Mouse (Mus musculus) telencephalon, adult 2 months (tissue): ENCODE data around the gene Alx3.

Experiments
- DNase-seq: peaks from one replicate; pipeline ENCODE4 v3.0.0-alpha.2; 2011; ENCODE audit warnings: low read depth, low spot score

Gene Alx3

DNA sequence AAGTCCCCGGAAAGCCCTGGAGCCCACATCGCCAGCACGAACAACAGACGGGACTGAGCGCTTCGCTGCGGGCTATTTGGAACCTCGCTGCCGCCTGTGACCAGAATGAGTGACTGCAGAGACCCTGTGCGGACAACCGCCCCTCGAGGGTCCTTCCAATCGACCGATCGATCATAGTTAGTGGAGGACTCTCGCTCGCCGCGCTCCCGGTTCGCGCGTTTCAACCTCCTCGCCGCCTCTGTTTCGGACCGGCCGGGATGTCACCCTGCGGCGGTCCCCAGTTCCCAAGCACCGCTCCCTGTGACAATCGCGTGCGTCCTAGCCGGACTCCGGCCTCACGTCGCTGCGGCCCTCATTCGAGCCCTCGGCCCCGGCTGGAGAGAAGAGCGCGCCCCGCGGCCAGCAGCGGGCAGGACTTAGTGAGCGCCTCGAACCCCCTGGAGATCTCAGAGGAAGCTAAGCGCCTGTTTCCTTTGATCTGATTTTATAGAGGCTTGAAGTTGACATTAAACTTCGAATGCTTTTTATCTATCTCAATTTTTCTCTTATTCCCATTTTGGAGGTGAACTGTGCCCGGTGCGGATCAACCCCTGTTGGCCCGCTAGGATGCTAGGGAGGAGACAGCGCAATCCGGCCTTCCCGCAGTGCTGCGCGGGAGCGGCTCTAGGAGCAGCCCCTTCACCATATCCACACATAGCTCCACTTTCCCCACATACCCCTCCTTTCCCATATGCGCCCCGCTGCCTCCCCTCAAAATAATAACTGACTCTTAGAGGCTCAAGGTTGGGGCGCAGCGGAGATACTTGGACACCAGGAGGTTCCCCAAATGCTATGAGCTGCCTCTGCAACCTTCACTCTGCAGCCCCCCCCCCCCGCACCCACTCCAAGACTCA, 11.7 kb upstream of the Alx3 start:
- no peak for DNase-seq

- DNase-seq, result no peak
Measured at GRCm38 (mm10) chr3:107583893-107584292, 10.9 kb upstream of the Alx3 start.

DNA sequence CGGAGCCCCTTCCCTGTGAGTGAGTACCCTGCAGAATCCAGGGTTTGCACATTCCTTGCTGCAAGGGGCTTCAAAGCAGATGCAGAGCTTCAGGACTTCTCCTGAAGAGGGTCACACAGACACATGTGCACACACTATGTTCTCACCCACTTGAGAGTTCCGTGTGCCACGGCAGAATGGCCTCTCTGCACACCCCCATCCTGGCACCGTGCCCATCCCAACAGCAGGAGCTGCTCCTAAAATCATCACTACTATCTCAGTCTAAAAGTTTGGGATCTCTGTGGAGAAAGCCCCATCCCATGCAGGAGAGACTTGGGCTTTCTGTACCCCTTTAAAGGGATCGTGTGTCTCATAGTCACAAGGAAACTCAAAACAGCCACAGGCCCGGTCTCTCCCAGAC, 8.3 kb upstream of the Alx3 start:
- DNase-seq, result no peak

DNA sequence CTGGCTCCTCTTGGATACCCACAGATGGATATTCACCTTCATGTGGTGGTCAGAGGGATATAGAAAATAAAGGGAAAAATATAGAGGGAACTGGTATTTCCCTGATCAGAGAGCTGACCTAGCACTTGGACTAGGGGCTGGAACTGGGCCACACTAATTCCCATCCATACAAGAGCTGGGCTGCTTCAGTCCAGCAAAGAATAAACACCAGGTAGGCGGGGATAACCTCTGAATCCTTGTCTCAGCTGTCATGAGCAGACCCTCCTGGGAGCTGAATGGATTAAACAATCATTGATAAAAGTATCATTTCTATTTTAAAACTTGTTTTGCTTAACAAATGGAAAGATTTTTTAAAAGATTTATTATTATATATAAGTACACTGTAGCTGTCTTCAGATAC, 3.2 kb upstream of the Alx3 start:
- no peak for DNase-seq

- DNase-seq, result no peak
Measured at GRCm38 (mm10) chr3:107593632-107594031, 1.2 kb upstream of the Alx3 start.

GRCm38 (mm10) chr3:107595264-107595937, 570 bp downstream of the Alx3 start:
- no peak for DNase-seq

DNA sequence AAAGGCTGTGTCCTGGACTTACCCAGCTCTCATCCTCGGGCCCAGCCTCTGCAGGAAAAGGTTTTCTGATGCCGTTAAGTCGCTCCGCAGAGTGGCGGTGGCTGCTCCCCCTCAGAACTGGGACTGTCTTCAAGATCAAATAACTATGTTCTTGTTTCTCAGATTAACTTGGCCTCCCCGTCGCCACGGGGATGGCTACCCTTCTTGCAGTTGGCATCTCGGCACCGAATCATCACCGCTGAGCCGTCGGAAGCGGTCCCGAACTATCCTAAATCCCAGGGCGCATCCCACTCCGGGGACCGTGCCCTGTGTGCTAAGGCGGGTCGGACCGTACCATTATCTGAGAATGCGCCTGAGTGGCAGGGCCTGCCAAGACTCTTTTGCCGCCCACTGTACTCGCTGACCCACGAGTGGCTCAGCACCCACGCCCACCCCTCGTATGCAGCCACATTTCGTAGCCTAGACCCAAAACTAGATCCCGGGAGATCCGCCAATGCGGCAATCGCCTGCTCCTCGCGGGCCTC, 1.2 kb downstream of the Alx3 start:
- DNase-seq, result no peak

GRCm38 (mm10) chr3:107596559-107596958, 1.7 kb downstream of the Alx3 start:
- DNase-seq, result no peak

DNA sequence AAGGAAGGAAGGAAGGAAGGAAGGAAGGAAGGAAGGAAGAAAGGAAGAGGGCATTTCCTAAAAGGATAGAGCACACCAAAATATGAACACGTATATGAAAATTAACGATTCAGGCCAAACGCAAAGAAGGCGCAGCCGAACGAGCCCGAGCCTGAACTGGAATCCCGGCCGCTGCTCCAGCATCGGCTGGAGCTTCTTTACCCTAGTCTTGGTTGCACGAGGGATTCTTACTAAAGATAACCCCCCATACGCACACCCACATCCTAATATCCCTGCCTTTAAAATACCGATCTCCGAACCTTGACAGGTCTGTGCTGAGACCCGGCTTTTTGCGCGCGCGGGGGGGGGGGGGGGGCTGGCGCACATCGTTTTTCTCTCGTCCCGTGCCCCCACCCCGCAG, 2.3 kb downstream of the Alx3 start:
- DNase-seq, result no peak

DNA sequence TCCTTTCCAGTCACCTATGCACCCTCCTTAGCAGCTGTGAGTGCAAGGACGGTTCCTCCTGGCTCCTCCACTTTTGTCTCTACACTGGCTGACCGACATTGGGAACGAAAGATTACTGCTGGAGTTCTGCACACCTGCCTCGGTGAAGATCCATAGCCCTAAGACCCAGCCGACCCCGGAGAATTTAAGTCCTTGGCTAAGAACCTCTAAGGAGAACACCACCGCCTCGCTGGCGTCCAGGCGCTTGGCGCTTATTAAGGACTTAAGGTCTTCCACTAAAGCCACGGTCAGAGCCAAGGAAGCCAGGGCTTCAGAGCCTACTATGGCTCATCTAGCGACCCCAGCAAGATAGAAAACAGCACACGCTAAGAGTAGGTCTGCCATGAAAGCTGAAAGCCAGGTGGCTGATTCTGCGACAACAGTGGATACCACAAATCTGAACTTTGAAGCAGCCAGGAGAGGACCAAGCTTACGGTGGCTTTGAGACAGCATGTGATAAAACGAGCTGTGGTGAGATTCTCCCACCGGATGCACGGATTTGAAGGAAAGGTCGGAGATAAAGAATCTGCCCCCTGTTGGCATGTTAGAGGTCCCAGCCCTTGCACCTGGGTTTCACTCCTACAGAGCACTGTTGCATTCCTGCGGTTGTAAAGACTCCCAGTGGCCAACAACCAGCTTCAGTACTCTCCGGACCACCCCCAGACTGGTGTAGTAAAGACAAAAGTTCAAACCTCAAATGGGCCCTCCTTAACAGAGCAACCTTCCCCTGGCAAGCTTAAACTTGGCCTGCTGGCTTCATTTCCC, 3.0 kb downstream of the Alx3 start:
- no peak for DNase-seq

DNA sequence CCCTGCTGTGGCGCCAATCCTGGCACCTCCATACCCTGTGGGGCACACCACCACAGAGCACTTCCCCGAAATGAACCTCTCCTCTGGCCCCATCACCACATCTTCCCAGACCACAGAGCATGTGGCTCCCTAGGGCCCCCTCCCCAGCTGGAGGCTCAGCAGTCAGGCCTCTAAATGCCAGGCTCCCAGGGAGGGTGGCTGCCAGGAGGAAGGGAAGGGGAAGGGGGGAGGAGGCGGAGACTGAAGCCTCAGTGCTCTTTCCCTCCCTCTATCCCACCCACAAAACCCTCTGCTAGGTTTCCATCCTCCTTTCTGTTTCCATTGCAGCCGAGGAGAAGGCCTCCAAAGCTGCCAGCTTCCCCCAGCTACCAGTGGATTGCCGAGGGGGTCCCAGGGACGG, 5.3 kb downstream of the Alx3 start:
- no peak for DNase-seq

GRCm38 (mm10) chr3:107605304-107605703, 10.5 kb downstream of the Alx3 start:
- DNase-seq, result no peak

GRCm38 (mm10) chr3:107607221-107607620, 12.4 kb downstream of the Alx3 start:
- no peak for DNase-seq

DNA sequence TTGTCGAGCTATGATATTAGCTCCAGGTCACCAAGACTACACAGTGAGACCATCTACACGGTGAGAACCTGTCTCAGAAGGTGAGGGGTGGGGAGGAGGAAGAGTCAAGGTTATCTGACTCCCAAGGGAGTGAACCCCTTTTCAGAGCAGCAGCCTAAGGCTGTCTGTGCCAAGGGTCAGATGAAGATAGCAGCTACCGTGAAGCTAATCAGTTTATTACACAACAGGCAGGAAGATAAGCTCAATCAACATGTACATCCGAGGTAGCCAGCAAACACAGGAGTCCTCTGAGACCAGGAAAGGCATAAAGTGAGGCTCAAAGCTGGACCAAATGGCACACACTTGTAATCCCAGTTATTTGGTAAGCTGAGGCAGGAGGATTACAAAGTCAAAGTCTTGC, 14.0 kb downstream of the Alx3 start:
- DNase-seq, result no peak

DNA sequence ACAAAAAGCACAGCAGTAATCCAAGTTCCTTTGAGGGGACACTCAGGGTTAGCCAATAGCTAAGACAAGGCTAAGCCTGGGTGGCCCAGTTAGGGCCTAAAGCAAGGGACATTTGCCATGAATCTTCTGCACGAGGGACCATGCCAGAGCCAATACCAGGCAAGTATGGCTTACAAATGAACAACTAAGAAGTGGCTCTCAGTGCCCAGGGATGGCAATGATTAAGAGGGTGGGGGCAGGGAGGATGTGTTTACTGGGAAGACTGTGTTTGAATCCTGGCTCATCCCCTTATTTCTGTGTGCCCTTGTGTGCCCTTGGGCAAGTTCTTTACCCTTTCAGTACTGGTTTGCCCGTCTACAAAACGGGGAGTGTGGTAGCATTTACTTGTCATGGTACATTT, 14.5 kb downstream of the Alx3 start:
- DNase-seq, result no peak

- DNase-seq, result no peak
Measured at GRCm38 (mm10) chr3:107611394-107611793, 16.6 kb downstream of the Alx3 start.

GRCm38 (mm10) chr3:107612902-107613525, 18.2 kb downstream of the Alx3 start:
- no peak for DNase-seq

- DNase-seq, result no peak
Measured at GRCm38 (mm10) chr3:107617800-107618199, 23.0 kb downstream of the Alx3 start.

- DNase-seq, result no peak
Measured at GRCm38 (mm10) chr3:107619911-107620310, 25.1 kb downstream of the Alx3 start.

DNA sequence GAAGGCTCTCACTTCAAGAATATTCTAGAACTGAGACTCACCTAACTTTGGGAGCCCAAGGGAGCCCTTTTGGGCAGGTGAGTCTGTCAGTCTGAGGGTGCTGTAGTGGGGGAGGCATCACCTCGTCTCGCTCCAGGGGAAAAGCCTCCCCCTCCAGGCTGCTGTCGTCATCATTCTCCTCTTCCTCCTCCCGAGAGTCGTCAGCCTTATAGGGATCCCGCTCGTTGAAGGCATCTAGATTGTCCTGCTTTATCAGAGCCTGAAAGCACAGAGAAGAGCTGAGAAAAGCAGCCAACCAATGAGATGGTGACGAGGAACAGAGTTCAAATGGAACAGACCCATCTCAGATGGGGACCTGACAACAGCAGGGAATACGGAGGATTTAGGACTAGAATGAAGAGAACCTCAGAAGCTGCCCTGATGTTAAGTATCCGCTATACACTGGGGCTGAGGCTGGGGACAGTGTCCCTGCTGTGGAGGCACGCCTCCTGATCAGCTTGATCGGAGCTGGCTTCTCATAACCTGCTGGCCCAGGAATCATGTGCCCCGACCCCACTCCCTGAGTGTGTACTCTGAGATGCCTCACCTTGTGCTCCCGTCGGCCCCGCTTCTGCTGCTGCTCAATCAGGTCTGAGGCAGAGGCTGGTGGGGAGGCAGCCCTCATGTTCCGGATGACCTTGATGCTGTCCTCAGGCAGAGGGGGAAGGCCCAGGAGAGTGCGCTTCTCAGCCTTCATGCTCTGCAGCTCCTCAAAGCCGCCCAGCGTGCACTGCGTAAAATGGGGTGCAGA, 26.6 kb downstream of the Alx3 start:
- DNase-seq, result no peak

DNA sequence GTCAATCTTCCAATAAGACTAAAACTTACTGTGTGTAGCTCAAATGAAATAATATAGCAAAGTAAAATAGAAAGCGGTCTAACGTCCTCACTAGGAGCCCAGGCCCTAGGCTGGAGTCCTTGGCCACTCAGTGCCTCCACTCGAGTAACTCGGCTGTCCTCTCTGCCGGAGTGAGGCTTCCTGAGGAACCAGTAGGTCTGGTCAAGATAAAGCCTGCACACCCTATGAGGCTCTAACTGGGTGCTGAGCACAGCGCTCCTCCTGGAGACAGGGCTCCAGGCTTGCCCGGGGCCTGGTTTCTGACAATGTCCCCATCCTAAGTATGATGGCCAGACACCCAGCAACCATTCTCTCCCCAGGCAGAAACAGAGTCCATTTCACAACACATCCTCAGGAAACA, 27.7 kb downstream of the Alx3 start:
- DNase-seq, result no peak
